Mouse (Mus musculus) gastrocnemius, postnatal 36 days (tissue): ENCODE measurements around the gene Fgf14. TPM values are rescaled to one million over a fixed set of nuclear protein-coding genes. Genes with fewer than 3 reads are reported as not detected.
"Not testable (repeated sequence)": the region's sequence is repeated elsewhere in the genome, so short reads cannot be mapped to it uniquely, and the experiment has no call there.

Experiments
- DNase-seq, 2 experiments: peaks; one replicate each; pipeline ENCODE4 v3.0.0; 2022
- intact Hi-C: fragments of 180-260 bp; cut with DNase I; formaldehyde crosslinking; loops from one replicate; pipeline ENCODE4 v1.15.1; 2025
- total RNA-seq, 2 experiments: library from RNA; stranded (reverse); gene quantifications; 2 replicates each; pipeline ENCODE4 v1.2.3; 2021

Gene Fgf14
- total RNA-seq, 2 experiments from 2014 or later = not detected

- DNase-seq = no peak
- intact Hi-C loops = no loop called here
Observed at GRCm38 (mm10) chr14:124220979-124221378, 455.9 kb downstream of the Fgf14 start.

DNA sequence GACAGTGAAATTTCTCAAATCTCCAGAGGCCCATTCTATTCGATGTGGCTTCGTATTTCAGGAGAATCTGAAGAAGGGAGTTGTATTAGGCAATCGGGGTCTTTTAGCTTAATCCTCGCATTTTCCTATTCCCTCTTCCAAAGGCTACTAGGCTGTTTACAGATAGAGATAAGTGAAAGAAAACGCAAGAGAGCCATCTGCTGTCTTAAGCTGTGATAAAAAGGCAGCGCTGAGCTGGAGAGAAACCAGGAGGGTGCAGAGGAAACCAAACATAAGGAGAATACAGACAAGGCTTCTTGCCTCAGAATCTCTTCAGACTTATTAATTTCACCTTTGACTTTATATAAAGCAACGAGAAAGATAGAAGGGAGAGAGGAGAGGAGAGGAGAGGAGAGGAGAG lies 481.1 kb downstream of the Fgf14 start:
- no peak for DNase-seq
- intact Hi-C loops = no loop called here

- DNase-seq = no peak
- intact Hi-C loops = no loop called here
Observed at GRCm38 (mm10) chr14:124195331-124195730, 481.6 kb downstream of the Fgf14 start.

- DNase-seq = no peak
- intact Hi-C loops = no loop called here
Observed at GRCm38 (mm10) chr14:124192815-124193142, 484.1 kb downstream of the Fgf14 start.

DNA sequence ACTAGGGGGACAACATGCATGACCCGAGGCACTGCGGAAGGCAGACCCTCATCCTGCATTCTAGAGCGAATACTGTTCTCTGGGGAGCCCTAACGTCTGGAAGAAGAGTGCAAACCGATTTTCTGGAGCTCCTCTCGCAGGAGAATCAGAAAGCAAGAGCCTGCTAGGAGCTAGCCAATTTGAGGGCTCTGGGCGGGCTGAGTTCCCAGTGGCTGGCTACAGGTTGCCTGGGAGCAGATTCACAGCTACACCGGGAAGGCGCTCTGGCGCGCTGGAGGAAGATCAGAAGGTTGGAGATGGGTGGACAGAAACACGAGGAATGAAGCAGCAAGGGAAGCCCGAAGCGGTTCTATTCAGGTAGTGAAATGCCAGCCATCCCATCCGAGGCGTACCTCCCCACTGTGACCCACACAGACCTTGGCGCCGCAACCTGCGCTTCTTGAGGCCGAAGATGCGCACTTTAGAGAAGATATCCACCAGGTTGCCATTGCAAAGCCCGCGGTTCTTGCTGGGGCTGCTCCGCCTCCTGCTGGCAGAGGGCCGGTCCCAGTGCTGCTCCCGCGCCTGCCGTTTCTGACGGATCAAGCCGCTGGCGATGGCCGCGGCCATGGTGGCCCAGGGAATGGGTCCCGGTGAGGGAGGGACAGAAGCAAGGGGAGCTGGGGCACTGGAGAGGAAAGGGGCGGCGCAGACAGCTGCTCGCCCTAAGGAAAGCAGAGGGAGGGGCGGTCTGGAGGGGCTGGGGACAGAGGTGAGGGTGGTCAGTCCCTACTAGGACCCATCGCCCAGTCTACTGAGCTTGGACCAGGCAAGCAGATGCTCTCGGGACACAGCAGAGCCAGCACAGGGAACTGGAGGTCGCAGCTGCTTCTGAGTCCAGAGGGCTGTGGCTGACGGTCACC lies 484.8 kb downstream of the Fgf14 start:
- no peak for DNase-seq
- intact Hi-C loops = no loop called here

- DNase-seq = no peak
- intact Hi-C loops = no loop called here
Observed at GRCm38 (mm10) chr14:124180265-124180664, 496.7 kb downstream of the Fgf14 start.

DNA sequence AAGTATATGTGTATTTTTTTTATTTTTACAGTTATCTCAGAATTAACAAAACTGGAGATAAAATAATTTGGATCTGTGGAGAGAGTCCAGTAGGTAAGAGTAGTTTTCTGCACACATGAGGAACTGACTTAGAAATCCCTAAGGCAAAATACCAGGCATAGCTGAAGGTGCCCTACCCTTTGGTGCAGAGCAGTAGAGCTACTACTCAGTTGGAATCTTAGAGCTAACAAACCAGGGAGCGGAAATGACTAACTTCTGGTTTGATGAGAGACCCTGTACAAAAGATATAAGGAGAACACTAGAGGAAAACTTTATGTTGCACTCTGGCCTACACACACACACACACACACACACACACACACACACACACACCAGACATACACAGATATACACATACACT lies 502.8 kb downstream of the Fgf14 start:
- intact Hi-C loops = no loop called here
- no peak for DNase-seq

GRCm38 (mm10) chr14:124163618-124164185 lies 513.2 kb downstream of the Fgf14 start:
- no peak for DNase-seq
- intact Hi-C loops = no loop called here

DNA sequence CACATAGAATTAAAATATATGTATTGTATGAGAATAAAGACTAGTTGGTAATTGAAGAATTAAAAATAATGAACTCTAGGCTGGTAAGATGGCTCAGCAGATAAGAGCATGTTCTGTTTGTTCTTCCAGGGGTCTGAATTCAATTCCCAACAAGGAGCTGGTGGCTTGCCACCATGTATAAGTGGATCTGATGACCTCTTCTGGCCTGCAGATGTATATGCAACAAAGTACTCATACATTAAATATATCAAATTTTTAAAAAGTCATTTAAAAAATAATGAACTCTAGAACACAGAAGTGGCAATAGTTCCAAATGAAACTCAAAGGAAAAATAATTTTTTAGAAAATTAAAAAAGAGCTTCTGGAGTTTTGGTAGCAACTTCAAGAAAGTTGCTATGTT lies 529.5 kb downstream of the Fgf14 start:
- no peak for DNase-seq
- intact Hi-C loops = no loop called here

- intact Hi-C loops = no loop called here
- no peak for DNase-seq
Observed at GRCm38 (mm10) chr14:124107205-124107873, 569.6 kb downstream of the Fgf14 start.

- no peak for DNase-seq
Observed at GRCm38 (mm10) chr14:124083126-124083525, 593.8 kb downstream of the Fgf14 start.

GRCm38 (mm10) chr14:124044016-124044415 lies 632.9 kb downstream of the Fgf14 start:
- DNase-seq = no peak
- intact Hi-C loops = no loop called here

More at GRCm38 (mm10) chr14:124083126-124083525, 593.8 kb downstream of the Fgf14 start:
- intact Hi-C loops = no loop called here

DNA sequence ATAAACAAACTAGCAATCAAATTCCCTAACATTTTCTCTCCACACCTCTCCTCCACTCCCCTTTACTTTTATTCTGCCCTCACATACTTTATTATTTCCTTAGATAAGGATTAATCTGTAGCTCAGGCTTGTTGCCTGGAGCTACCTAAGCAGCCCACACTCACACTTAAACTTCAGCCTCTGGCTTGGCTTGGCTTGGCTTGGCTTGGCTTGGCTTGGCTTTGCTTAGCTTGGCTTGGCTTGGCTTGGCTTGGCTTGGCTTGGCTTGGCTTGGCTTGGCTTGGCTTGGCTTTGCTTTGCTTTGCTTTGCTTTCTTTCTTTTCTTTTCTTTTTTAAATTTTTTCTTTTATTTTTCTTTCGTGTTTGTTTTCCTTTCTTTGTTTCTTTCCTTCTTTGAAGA lies 636.3 kb downstream of the Fgf14 start:
- intact Hi-C loops = no loop called here
- DNase-seq = no peak

DNA sequence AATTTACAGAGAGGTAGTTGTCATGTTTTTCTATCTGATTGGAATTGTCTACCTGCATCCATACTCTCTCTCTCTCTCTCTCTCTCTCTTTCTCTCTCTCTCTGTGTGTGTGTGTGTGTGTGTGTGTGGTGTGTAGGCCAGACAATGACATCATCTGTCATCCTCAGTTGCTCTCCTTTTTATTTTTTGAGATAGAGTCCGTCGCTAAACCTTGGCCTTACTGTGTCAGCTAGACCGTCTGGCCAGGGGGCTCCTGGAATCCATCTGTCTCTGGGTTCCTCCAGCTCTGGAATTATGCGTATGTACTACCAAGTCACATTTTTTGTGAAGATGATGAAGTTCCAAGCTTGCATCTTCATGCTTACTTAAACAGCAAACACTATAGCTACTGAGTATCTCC lies 639.5 kb downstream of the Fgf14 start:
- intact Hi-C loops = no loop called here
- DNase-seq = no peak

GRCm38 (mm10) chr14:124036575-124037205 lies 640.2 kb downstream of the Fgf14 start:
- no peak for DNase-seq

DNA sequence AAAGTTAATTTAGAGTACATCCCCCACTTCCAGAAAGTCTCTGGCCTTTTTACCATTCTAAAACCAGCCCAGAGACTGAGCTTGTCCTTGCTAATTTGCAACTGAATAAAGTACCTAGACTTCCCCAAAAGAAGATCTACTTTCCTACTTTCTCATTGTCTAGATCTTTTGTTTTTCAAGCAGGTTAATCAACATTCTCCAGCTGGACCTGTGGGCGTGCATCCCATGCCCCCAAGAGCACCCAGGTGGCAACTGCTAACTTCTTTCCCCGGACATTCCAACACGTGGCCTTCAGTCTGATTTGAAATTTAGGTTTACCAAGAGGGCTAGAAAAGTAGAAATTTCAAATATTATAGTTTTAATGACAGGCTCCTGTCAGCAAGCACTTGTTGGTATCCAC lies 643.6 kb downstream of the Fgf14 start:
- intact Hi-C loops, DNase-seq: not testable (repeated sequence)

More at GRCm38 (mm10) chr14:124036575-124037205, 640.2 kb downstream of the Fgf14 start:
- intact Hi-C loops = no loop called here

DNA sequence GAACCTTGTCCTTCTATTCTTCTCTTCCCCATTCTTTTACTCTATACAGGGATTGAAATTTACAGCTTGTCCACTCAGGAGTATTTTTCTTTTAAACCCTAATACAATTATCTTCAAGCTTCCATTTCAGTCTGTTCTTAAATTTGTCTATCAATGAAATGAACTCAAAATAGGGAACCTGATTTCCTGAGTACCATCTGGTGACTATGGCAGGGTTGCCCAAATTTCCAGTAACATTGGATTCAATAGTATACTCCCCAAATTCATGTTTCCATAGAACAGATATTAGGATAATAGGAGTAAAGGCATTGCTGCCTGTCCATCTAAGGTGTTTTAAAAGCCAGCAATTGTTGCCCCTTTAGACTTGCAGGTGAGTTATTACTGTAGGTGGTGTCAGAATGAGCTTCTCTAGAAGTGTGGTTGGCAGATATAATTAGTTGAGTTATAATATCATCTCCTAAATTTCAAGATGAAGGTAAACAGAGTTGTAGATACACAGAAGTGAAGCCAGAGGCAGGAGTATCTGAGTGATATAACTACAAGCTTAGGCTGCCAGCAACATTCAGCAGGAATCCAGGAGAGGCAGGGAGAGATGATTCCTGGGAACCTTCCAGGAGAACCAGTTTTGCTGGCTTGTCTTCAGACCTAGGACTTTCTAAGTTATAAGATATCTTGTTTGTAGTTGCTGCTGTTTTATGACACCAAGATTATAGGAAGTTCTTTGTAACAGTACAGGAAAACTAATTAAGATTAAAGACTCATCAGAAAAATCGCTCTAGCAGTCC lies 648.8 kb downstream of the Fgf14 start:
- no peak for DNase-seq
- intact Hi-C loops = no loop called here

DNA sequence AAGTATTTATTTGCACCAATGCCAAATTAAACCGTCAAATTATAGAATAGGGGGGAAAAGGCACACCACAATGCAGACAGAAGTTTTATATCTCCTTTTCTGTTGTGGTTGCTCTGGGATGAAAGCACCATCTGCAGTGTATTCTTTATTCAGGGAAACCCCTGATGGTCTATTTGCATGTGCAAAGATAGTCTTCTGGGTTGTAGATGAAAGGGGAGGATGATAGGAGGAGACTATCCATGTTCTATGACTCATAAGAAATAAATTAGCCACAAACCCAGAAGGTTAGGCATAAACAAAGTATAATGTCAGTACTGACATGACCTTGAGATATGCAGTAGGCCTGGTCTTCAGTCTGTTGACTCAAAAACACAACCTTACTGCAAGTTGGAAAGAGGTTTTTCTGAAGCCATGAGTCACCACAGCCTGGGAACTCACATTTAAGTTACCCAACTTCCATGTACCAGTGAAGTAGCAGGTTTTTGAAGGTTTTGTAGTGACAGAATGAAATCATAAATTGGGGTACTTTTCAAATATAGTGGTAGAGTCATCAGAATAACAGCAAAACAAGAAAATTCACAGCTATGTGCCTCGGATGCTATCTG lies 686.2 kb downstream of the Fgf14 start:
- intact Hi-C loops = no loop called here
- no peak for DNase-seq

GRCm38 (mm10) chr14:123967996-123968395 lies 708.9 kb downstream of the Fgf14 start:
- no peak for DNase-seq
- intact Hi-C loops = no loop called here

- DNase-seq = no peak
- intact Hi-C loops = no loop called here
Observed at GRCm38 (mm10) chr14:123966531-123966930, 710.4 kb downstream of the Fgf14 start.
